Comparison of ENCODE assay signal across 31 mouse cellular contexts in the genomic region with DNA sequence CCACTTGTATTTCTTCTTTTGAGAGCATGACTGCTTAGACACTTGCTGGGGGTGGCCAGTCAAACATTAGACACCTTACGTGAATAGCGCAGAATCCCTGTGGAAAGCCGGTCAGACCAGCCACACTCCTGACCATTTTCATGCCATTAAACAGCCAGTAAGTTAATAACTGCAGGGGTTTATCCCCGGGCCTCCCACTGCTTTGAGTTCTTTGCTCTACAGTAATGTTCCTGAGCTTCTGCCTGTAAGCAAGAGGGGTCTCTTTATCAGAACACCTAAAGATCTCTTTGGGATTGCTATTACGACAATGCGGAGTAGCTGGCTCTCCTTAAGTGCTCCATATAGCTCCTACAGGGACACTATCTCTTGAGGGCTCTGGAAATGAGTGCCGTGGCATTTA. TPM values are rescaled to one million over a fixed set of nuclear protein-coding genes. Genes with fewer than 3 reads are reported as not detected.
"Had no signal": no experiment of that assay in that cellular context is flagged by ENCODE, and none has a peak within 500 bp of the region (broad histone marks: within the 10 kb centered on the region; RNA-seq: fewer than 3 reads in every experiment).

No protein-coding gene starts in this region.

- H3K9me3 ChIP-seq: limb, embryonic 10.5 days; limb, embryonic 12.5 days; limb, embryonic 13.5 days; limb, embryonic 15.5 days; liver, embryonic 12.5 days; liver, embryonic 13.5 days; liver, embryonic 15.5 days; lung, embryonic 15.5 days; midbrain, embryonic 10.5 days; midbrain, embryonic 12.5 days; midbrain, embryonic 15.5 days had no signal

- H3K4me1 ChIP-seq: liver, embryonic 13.5 days; liver, embryonic 15.5 days; midbrain, embryonic 12.5 days; midbrain, embryonic 15.5 days had no signal

- H3K4me2 ChIP-seq: limb, embryonic 12.5 days; limb, embryonic 13.5 days; limb, embryonic 15.5 days; liver, embryonic 11.5 days; liver, embryonic 12.5 days; liver, embryonic 13.5 days; liver, embryonic 15.5 days; lung, embryonic 14.5 days; lung, embryonic 15.5 days; midbrain, embryonic 12.5 days; midbrain, embryonic 15.5 days had no signal

- H3K4me3 ChIP-seq: left cerebral cortex, adult 2 months; limb, embryonic 10.5 days; limb, embryonic 12.5 days; limb, embryonic 13.5 days; limb, embryonic 15.5 days; liver, embryonic 12.5 days; liver, embryonic 13.5 days; liver, embryonic 15.5 days; lung, embryonic 15.5 days; megakaryocyte, embryonic 14.5 days; midbrain, embryonic 10.5 days; midbrain, embryonic 12.5 days; midbrain, embryonic 15.5 days; myocyte had no signal

- ATAC-seq: liver, embryonic 12.5 days; liver, postnatal 0 days; lung, postnatal 0 days; midbrain, embryonic 15.5 days; midbrain, embryonic 16.5 days had no signal

- H3K9ac ChIP-seq: limb, embryonic 12.5 days; limb, embryonic 13.5 days; limb, embryonic 15.5 days; liver, embryonic 12.5 days; liver, embryonic 13.5 days; liver, embryonic 14.5 days; liver, embryonic 15.5 days; liver, postnatal 0 days; lung, embryonic 14.5 days; lung, embryonic 15.5 days; midbrain, embryonic 12.5 days; midbrain, embryonic 15.5 days had no signal

- DNase-seq: left cerebral cortex, postnatal 4 days; liver; liver, embryonic 13.5 days; liver, postnatal 0 days; lung, adult 18-20 months; lung, adult 2 months; lung, embryonic 14.5 days; lung, postnatal 10 days; lung, postnatal 14 days; lung, postnatal 36 days; lung, postnatal 4 days; midbrain, embryonic 14.5 days had no signal

- H3K36me3 ChIP-seq: limb, embryonic 10.5 days; limb, embryonic 12.5 days; limb, embryonic 13.5 days; limb, embryonic 15.5 days; liver, embryonic 12.5 days; liver, embryonic 13.5 days; liver, embryonic 15.5 days; lung, embryonic 15.5 days; midbrain, embryonic 10.5 days; midbrain, embryonic 12.5 days; midbrain, embryonic 15.5 days had no signal

- H3K27me3 ChIP-seq: limb, embryonic 13.5 days; limb, embryonic 15.5 days; liver, embryonic 12.5 days; liver, embryonic 13.5 days; liver, embryonic 15.5 days; lung, embryonic 15.5 days; megakaryocyte, embryonic 14.5 days; midbrain, embryonic 12.5 days; midbrain, embryonic 15.5 days had no signal

- H3K27ac ChIP-seq: left cerebral cortex, adult 2 months; limb, embryonic 10.5 days; limb, embryonic 12.5 days; limb, embryonic 13.5 days; limb, embryonic 15.5 days; liver, embryonic 12.5 days; liver, embryonic 13.5 days; liver, embryonic 14.5 days; liver, embryonic 15.5 days; lung, embryonic 15.5 days; macrophage; midbrain, embryonic 10.5 days; midbrain, embryonic 12.5 days; midbrain, embryonic 15.5 days had no signal

RNA-seq across cellular contexts. Expression of a gene that starts 58.7 kb away (rescaled TPM):
- total RNA-seq: monocyte, adult 5-6 weeks had no signal
- polyA plus RNA-seq: myocyte had no signal
